Mouse (Mus musculus) megakaryocyte, embryonic 14.5 days (primary cell): ENCODE data around the gene Reln. TPM values are rescaled to one million over a fixed set of nuclear protein-coding genes. Genes with fewer than 3 reads are reported as not detected.

Source experiments
- H3K27me3 ChIP-seq: replicated peaks from 2 replicates; pipeline ENCODE3; 2012; ENCODE audit warnings: inconsistent platforms
- H3K36me3 ChIP-seq: replicated peaks from 2 replicates; pipeline ENCODE3; 2012; ENCODE audit warnings: low read length, inconsistent platforms, mixed read lengths
- H3K4me1 ChIP-seq: 2 replicates; pipeline ENCODE4 v1.6.1; 2012; ENCODE audit warnings: inconsistent platforms
- H3K4me3 ChIP-seq: replicated peaks from 2 replicates; pipeline ENCODE3; 2012; ENCODE audit warnings: moderate library complexity, mild to moderate bottlenecking, inconsistent platforms
- H3K9me3 ChIP-seq: 2 replicates; pipeline ENCODE4 v1.6.1; 2012; ENCODE audit warnings: inconsistent platforms
- FLI1 ChIP-seq: IDR thresholded peaks from 2 replicates; pipeline ENCODE4 v1.6.1; 2012; ENCODE audit warnings: low read length, inconsistent platforms, mixed read lengths
- GATA1 ChIP-seq: IDR thresholded peaks from 3 replicates; pipeline ENCODE4 v1.6.1; 2012; ENCODE audit warnings: mixed read lengths, low read length, inconsistent platforms, borderline replicate concordance
- polyA plus RNA-seq: library from polyadenylated mRNA; stranded (reverse); fragments of >175 nt; gene quantifications from 2 replicates; pipeline ENCODE4 v1.2.3, GENCODE M21; 2012; ENCODE audit warnings: low replicate concordance; ENCODE audit not compliant: insufficient read depth

Reln gene
- polyA plus RNA-seq, 1 experiment = 2.0 TPM

GRCm38 (mm10) chr5:21987711-21988110 is 356.8 kb downstream of the Reln start:
- Histone ChIP-seq H3K27me3 (no peaks in the 10 kb centered on the region), H3K4me3 (no peak overlapping the region), H3K9me3 (peaks cover 31% of the 10 kb centered on the region), H3K36me3 (no peaks in the 10 kb centered on the region), H3K4me1 (no peaks in the 10 kb centered on the region)
- TF ChIP-seq GATA1 (no peak), FLI1 (no peak)

GRCm38 (mm10) chr5:21986311-21986710 is 358.2 kb downstream of the Reln start:
- Histone ChIP-seq H3K36me3 (no peaks in the 10 kb centered on the region), H3K27me3 (no peaks in the 10 kb centered on the region), H3K4me1 (no peaks in the 10 kb centered on the region), H3K4me3 (no peak overlapping the region), H3K9me3 (peaks cover 21% of the 10 kb centered on the region)
- TF ChIP-seq FLI1 = no peak
- no peak for TF ChIP-seq GATA1

GRCm38 (mm10) chr5:21983021-21983667 is 361.4 kb downstream of the Reln start:
- no peak overlapping the region for H3K4me3 ChIP-seq

GRCm38 (mm10) chr5:21981216-21981615 is 363.3 kb downstream of the Reln start:
- Histone ChIP-seq H3K27me3 (no peaks in the 10 kb centered on the region), H3K36me3 (no peaks in the 10 kb centered on the region), H3K9me3 (no peaks in the 10 kb centered on the region), H3K4me1 (no peaks in the 10 kb centered on the region), H3K4me3 (no peak overlapping the region)
- no peak for TF ChIP-seq FLI1
- TF ChIP-seq GATA1 = no peak

More at GRCm38 (mm10) chr5:21983021-21983667, 361.4 kb downstream of the Reln start:
- Histone ChIP-seq H3K27me3 (no peaks in the 10 kb centered on the region), H3K36me3 (no peaks in the 10 kb centered on the region), H3K4me1 (no peaks in the 10 kb centered on the region), H3K9me3 (no peaks in the 10 kb centered on the region)
- TF ChIP-seq GATA1 (no peak), FLI1 (no peak)

- TF ChIP-seq FLI1 (no peak), GATA1 (no peak)
- Histone ChIP-seq H3K27me3 (no peaks in the 10 kb centered on the region), H3K4me3 (no peak overlapping the region), H3K36me3 (no peaks in the 10 kb centered on the region), H3K4me1 (no peaks in the 10 kb centered on the region), H3K9me3 (no peaks in the 10 kb centered on the region)
Observed at GRCm38 (mm10) chr5:21980544-21980943, 364.0 kb downstream of the Reln start.

GRCm38 (mm10) chr5:21973266-21974010 is 371.1 kb downstream of the Reln start:
- TF ChIP-seq GATA1 = no peak
- no peak for TF ChIP-seq FLI1
- H3K36me3 ChIP-seq = no peaks in the 10 kb centered on the region
- no peaks in the 10 kb centered on the region for H3K4me1 ChIP-seq
- H3K27me3 ChIP-seq = no peaks in the 10 kb centered on the region
- H3K4me3 ChIP-seq = no peak overlapping the region
- H3K9me3 ChIP-seq = no peaks in the 10 kb centered on the region

- Histone ChIP-seq H3K36me3 (no peaks in the 10 kb centered on the region), H3K27me3 (no peaks in the 10 kb centered on the region), H3K9me3 (no peaks in the 10 kb centered on the region), H3K4me1 (no peaks in the 10 kb centered on the region), H3K4me3 (no peak overlapping the region)
- TF ChIP-seq GATA1 (no peak), FLI1 (no peak)
Observed at GRCm38 (mm10) chr5:21961796-21962195, 382.7 kb downstream of the Reln start.

- H3K36me3 ChIP-seq = no peaks in the 10 kb centered on the region
- no peak overlapping the region for H3K4me3 ChIP-seq
Observed at GRCm38 (mm10) chr5:21960151-21960550, 384.4 kb downstream of the Reln start.

GRCm38 (mm10) chr5:21957586-21957985 is 386.9 kb downstream of the Reln start:
- TF ChIP-seq FLI1 (no peak), GATA1 (no peak)
- no peaks in the 10 kb centered on the region for H3K36me3 ChIP-seq
- H3K27me3 ChIP-seq = no peaks in the 10 kb centered on the region
- H3K9me3 ChIP-seq = no peaks in the 10 kb centered on the region
- no peak overlapping the region for H3K4me3 ChIP-seq
- H3K4me1 ChIP-seq = no peaks in the 10 kb centered on the region

More at GRCm38 (mm10) chr5:21960151-21960550, 384.4 kb downstream of the Reln start:
- no peaks in the 10 kb centered on the region for H3K27me3 ChIP-seq
- H3K4me1 ChIP-seq = no peaks in the 10 kb centered on the region
- TF ChIP-seq GATA1 (no peak), FLI1 (no peak)
- H3K9me3 ChIP-seq = no peaks in the 10 kb centered on the region

GRCm38 (mm10) chr5:21957061-21957460 is 387.4 kb downstream of the Reln start:
- H3K9me3 ChIP-seq = no peaks in the 10 kb centered on the region
- TF ChIP-seq FLI1 = no peak
- no peak for TF ChIP-seq GATA1
- H3K27me3 ChIP-seq = no peaks in the 10 kb centered on the region
- H3K36me3 ChIP-seq = no peaks in the 10 kb centered on the region
- no peaks in the 10 kb centered on the region for H3K4me1 ChIP-seq
- H3K4me3 ChIP-seq = no peak overlapping the region

GRCm38 (mm10) chr5:21949507-21949897 is 395.0 kb downstream of the Reln start:
- no peak overlapping the region for H3K4me3 ChIP-seq
- no peaks in the 10 kb centered on the region for H3K27me3 ChIP-seq
- TF ChIP-seq FLI1 (no peak), GATA1 (no peak)
- H3K4me1 ChIP-seq = no peaks in the 10 kb centered on the region
- no peaks in the 10 kb centered on the region for H3K9me3 ChIP-seq
- H3K36me3 ChIP-seq = no peaks in the 10 kb centered on the region
